Mouse (Mus musculus) heart, embryonic 16.5 days (tissue): ENCODE measurements around the gene Rngtt. TPM values are rescaled to one million over a fixed set of nuclear protein-coding genes. Genes with fewer than 3 reads are reported as not detected.
"Not testable (repeated sequence)": the region's sequence is repeated elsewhere in the genome, so short reads cannot be mapped to it uniquely, and the experiment has no call there.

Experiments
- ATAC-seq: fragments of 200-750 bp; cut with Nextera tagmentation; replicated peaks from 2 replicates; pipeline ENCODE4 v1.8.0; 2017; ENCODE audit warnings: moderate number of reproducible peaks; ENCODE audit not compliant: insufficient read depth, low FRiP score; ENCODE audit errors: extremely low read depth
- H3K27ac ChIP-seq: fragments of 300-500 bp; sonication (generic); 2 replicates; pipeline ENCODE4 v1.5.1; 2014; ENCODE audit warnings: mild to moderate bottlenecking, low read length, control low read depth, moderate library complexity
- H3K27me3 ChIP-seq: fragments of 300-500 bp; sonication (generic); 2 replicates; pipeline ENCODE4 v1.6.1; 2014; ENCODE audit warnings: low read length, mixed read lengths; ENCODE audit not compliant: control insufficient read depth, insufficient read depth
- H3K36me3 ChIP-seq: fragments of 300-500 bp; sonication (generic); 2 replicates; pipeline ENCODE4 v1.6.1; 2014; ENCODE audit not compliant: control insufficient read depth, insufficient read depth
- H3K4me1 ChIP-seq: fragments of 300-500 bp; sonication (generic); 2 replicates; pipeline ENCODE4 v1.6.1; 2014; ENCODE audit warnings: low read length, mixed read lengths; ENCODE audit not compliant: control insufficient read depth, insufficient read depth
- H3K4me2 ChIP-seq: fragments of 300-500 bp; sonication (generic); 2 replicates; pipeline ENCODE4 v1.6.1; 2014; ENCODE audit warnings: low read depth, mild to moderate bottlenecking, control low read depth, low read length
- H3K4me3 ChIP-seq: fragments of 300-500 bp; sonication (generic); 2 replicates; pipeline ENCODE4 v1.5.1; 2014; ENCODE audit warnings: mild to moderate bottlenecking, control low read depth, low read length
- H3K9ac ChIP-seq: fragments of 300-500 bp; sonication (generic); 2 replicates; pipeline ENCODE4 v1.6.1; 2014; ENCODE audit warnings: low read length, control low read depth
- H3K9me3 ChIP-seq: fragments of 300-500 bp; sonication (generic); replicated peaks from 2 replicates; pipeline ENCODE4 v1.6.1; 2016; ENCODE audit warnings: low read length; ENCODE audit not compliant: control insufficient read depth
- WGBS: fragments of 180-500 bp; shearing (Covaris S2); extraction: QIAGEN DNeasy Blood & Tissue Kit; methylation state at CpG from one replicate; pipeline ENCODE4 v1.1.7; 2014; 5-methylcytosine and 5-hydroxymethylcytosine counted together
- polyA plus RNA-seq: library from polyadenylated mRNA; unstranded; fragments of >200 nt; fragmentation: Nextera tagmentation; extraction: Ambion mirVana; gene quantifications from 2 replicates; pipeline ENCODE4 v1.2.1, GENCODE M21; 2015

The Rngtt gene
- polyA plus RNA-seq, 1 experiment from 2014 or later = 15.1 TPM

GRCm38 (mm10) chr4:33413791-33414190 is 103.7 kb downstream of the Rngtt start:
- no peak overlapping the region for H3K4me3 ChIP-seq
- no peak for ATAC-seq
- H3K27ac ChIP-seq = no peak overlapping the region
- no peak overlapping the region for H3K9ac ChIP-seq
- no peaks in the 10 kb centered on the region for H3K27me3 ChIP-seq
- H3K36me3 ChIP-seq = no peaks in the 10 kb centered on the region
- H3K9me3 ChIP-seq = no peaks in the 10 kb centered on the region
- no peaks in the 10 kb centered on the region for H3K4me1 ChIP-seq
- WGBS = 79% methylated on average over 4 of the region's 4 CpGs
- no peak overlapping the region for H3K4me2 ChIP-seq

- 65% methylated on average over 4 of the region's 4 CpGs for WGBS
- Histone ChIP-seq H3K4me1 (no peaks in the 10 kb centered on the region), H3K4me3 (no peak overlapping the region), H3K27me3 (no peaks in the 10 kb centered on the region), H3K4me2 (no peak overlapping the region), H3K9me3 (no peaks in the 10 kb centered on the region), H3K9ac (no peak overlapping the region), H3K36me3 (no peaks in the 10 kb centered on the region), H3K27ac (no peak overlapping the region)
- ATAC-seq = no peak
Measured at GRCm38 (mm10) chr4:33414781-33415180, 104.7 kb downstream of the Rngtt start.

GRCm38 (mm10) chr4:33417391-33417790 is 107.3 kb downstream of the Rngtt start:
- Histone ChIP-seq H3K4me2 (no peak overlapping the region), H3K9ac (no peak overlapping the region), H3K36me3 (no peaks in the 10 kb centered on the region), H3K9me3 (no peaks in the 10 kb centered on the region), H3K4me1 (no peaks in the 10 kb centered on the region), H3K27me3 (no peaks in the 10 kb centered on the region), H3K27ac (no peak overlapping the region), H3K4me3 (no peak overlapping the region)
- WGBS = 82% methylated on average over 4 of the region's 4 CpGs
- ATAC-seq = no peak

GRCm38 (mm10) chr4:33419644-33420043 is 109.5 kb downstream of the Rngtt start:
- 95% methylated on average over 1 of the region's 1 CpGs for WGBS
- Histone ChIP-seq H3K27ac (no peak overlapping the region), H3K4me2 (no peak overlapping the region), H3K36me3 (no peaks in the 10 kb centered on the region), H3K4me1 (no peaks in the 10 kb centered on the region), H3K27me3 (no peaks in the 10 kb centered on the region), H3K9me3 (no peaks in the 10 kb centered on the region), H3K4me3 (no peak overlapping the region), H3K9ac (no peak overlapping the region)
- ATAC-seq = no peak

GRCm38 (mm10) chr4:33428856-33429255 is 118.7 kb downstream of the Rngtt start:
- H3K4me2 ChIP-seq = no peak overlapping the region
- H3K27ac ChIP-seq = no peak overlapping the region
- H3K9me3 ChIP-seq = no peaks in the 10 kb centered on the region
- H3K4me1 ChIP-seq = no peaks in the 10 kb centered on the region
- no peak for ATAC-seq
- no peak overlapping the region for H3K4me3 ChIP-seq
- no peaks in the 10 kb centered on the region for H3K36me3 ChIP-seq
- H3K9ac ChIP-seq = no peak overlapping the region
- H3K27me3 ChIP-seq = no peaks in the 10 kb centered on the region
- WGBS = 52% methylated on average over 4 of the region's 4 CpGs

- Histone ChIP-seq H3K27ac (no peak overlapping the region), H3K36me3 (no peaks in the 10 kb centered on the region), H3K9me3 (no peaks in the 10 kb centered on the region), H3K4me2 (no peak overlapping the region), H3K4me3 (no peak overlapping the region), H3K9ac (no peak overlapping the region), H3K4me1 (no peaks in the 10 kb centered on the region), H3K27me3 (no peaks in the 10 kb centered on the region)
- no peak for ATAC-seq
- 82% methylated on average over 6 of the region's 6 CpGs for WGBS
Measured at GRCm38 (mm10) chr4:33441864-33442263, 131.8 kb downstream of the Rngtt start.

- no peaks in the 10 kb centered on the region for H3K9me3 ChIP-seq
- no peaks in the 10 kb centered on the region for H3K36me3 ChIP-seq
- no peaks in the 10 kb centered on the region for H3K4me1 ChIP-seq
- no peak overlapping the region for H3K27ac ChIP-seq
- H3K4me2 ChIP-seq = no peak overlapping the region
- no peak overlapping the region for H3K4me3 ChIP-seq
- ATAC-seq = no peak
- no peak overlapping the region for H3K9ac ChIP-seq
- H3K27me3 ChIP-seq = no peaks in the 10 kb centered on the region
- 91% methylated on average over 3 of the region's 3 CpGs for WGBS
Measured at GRCm38 (mm10) chr4:33446265-33446664, 136.2 kb downstream of the Rngtt start.

GRCm38 (mm10) chr4:33446881-33447280 is 136.8 kb downstream of the Rngtt start:
- no peak overlapping the region for H3K4me3 ChIP-seq
- H3K9me3 ChIP-seq = no peaks in the 10 kb centered on the region
- H3K4me2 ChIP-seq = no peak overlapping the region
- no peaks in the 10 kb centered on the region for H3K4me1 ChIP-seq
- no peaks in the 10 kb centered on the region for H3K27me3 ChIP-seq
- H3K36me3 ChIP-seq = no peaks in the 10 kb centered on the region
- WGBS = 91% methylated on average over 3 of the region's 3 CpGs
- ATAC-seq = no peak
- H3K9ac ChIP-seq = no peak overlapping the region
- no peak overlapping the region for H3K27ac ChIP-seq

- not testable (repeated sequence) for H3K4me3 ChIP-seq, H3K27ac ChIP-seq, H3K9ac ChIP-seq, H3K27me3 ChIP-seq, H3K9me3 ChIP-seq, H3K36me3 ChIP-seq, H3K4me2 ChIP-seq, H3K4me1 ChIP-seq, ATAC-seq
- 81% methylated on average over 8 of the region's 8 CpGs for WGBS
Measured at GRCm38 (mm10) chr4:33450356-33450755, 140.2 kb downstream of the Rngtt start.

- H3K4me3 ChIP-seq = no peak overlapping the region
- H3K27ac ChIP-seq = no peak overlapping the region
- ATAC-seq = no peak
- H3K36me3 ChIP-seq = no peaks in the 10 kb centered on the region; the same call in 1 of the 2 replicates
- 86% methylated on average over 3 of the region's 3 CpGs for WGBS
- H3K4me1 ChIP-seq = no peaks in the 10 kb centered on the region
- no peak overlapping the region for H3K4me2 ChIP-seq
- no peaks in the 10 kb centered on the region for H3K27me3 ChIP-seq
- no peak overlapping the region for H3K9ac ChIP-seq
- H3K9me3 ChIP-seq = no peaks in the 10 kb centered on the region
Measured at GRCm38 (mm10) chr4:33459851-33460250, 149.7 kb downstream of the Rngtt start.
